Mouse (Mus musculus) heart, embryonic 16.5 days (tissue): Measurements from ENCODE around the gene Dnaaf5. TPM values are rescaled to one million over a fixed set of nuclear protein-coding genes. Genes with fewer than 3 reads are reported as not detected.

Experiments used
- ATAC-seq: fragments of 200-750 bp; cut with Nextera tagmentation; replicated peaks from 2 replicates; pipeline ENCODE4 v1.8.0; 2017; ENCODE audit warnings: moderate number of reproducible peaks; ENCODE audit not compliant: insufficient read depth, low FRiP score; ENCODE audit errors: extremely low read depth
- H3K27ac ChIP-seq: fragments of 300-500 bp; sonication (generic); 2 replicates; pipeline ENCODE4 v1.5.1; 2014; ENCODE audit warnings: mild to moderate bottlenecking, low read length, control low read depth, moderate library complexity
- H3K27me3 ChIP-seq: fragments of 300-500 bp; sonication (generic); 2 replicates; pipeline ENCODE4 v1.6.1; 2014; ENCODE audit warnings: low read length, mixed read lengths; ENCODE audit not compliant: control insufficient read depth, insufficient read depth
- H3K36me3 ChIP-seq: fragments of 300-500 bp; sonication (generic); 2 replicates; pipeline ENCODE4 v1.6.1; 2014; ENCODE audit not compliant: control insufficient read depth, insufficient read depth
- H3K4me1 ChIP-seq: fragments of 300-500 bp; sonication (generic); 2 replicates; pipeline ENCODE4 v1.6.1; 2014; ENCODE audit warnings: low read length, mixed read lengths; ENCODE audit not compliant: control insufficient read depth, insufficient read depth
- H3K4me2 ChIP-seq: fragments of 300-500 bp; sonication (generic); 2 replicates; pipeline ENCODE4 v1.6.1; 2014; ENCODE audit warnings: low read depth, mild to moderate bottlenecking, control low read depth, low read length
- H3K4me3 ChIP-seq: fragments of 300-500 bp; sonication (generic); 2 replicates; pipeline ENCODE4 v1.5.1; 2014; ENCODE audit warnings: mild to moderate bottlenecking, control low read depth, low read length
- H3K9ac ChIP-seq: fragments of 300-500 bp; sonication (generic); 2 replicates; pipeline ENCODE4 v1.6.1; 2014; ENCODE audit warnings: low read length, control low read depth
- H3K9me3 ChIP-seq: fragments of 300-500 bp; sonication (generic); replicated peaks from 2 replicates; pipeline ENCODE4 v1.6.1; 2016; ENCODE audit warnings: low read length; ENCODE audit not compliant: control insufficient read depth
- WGBS: fragments of 180-500 bp; shearing (Covaris S2); extraction: QIAGEN DNeasy Blood & Tissue Kit; methylation state at CpG from one replicate; pipeline ENCODE4 v1.1.7; 2014; 5-methylcytosine and 5-hydroxymethylcytosine counted together
- polyA plus RNA-seq: library from polyadenylated mRNA; unstranded; fragments of >200 nt; fragmentation: Nextera tagmentation; extraction: Ambion mirVana; gene quantifications from 2 replicates; pipeline ENCODE4 v1.2.1, GENCODE M21; 2015

Gene Dnaaf5
- polyA plus RNA-seq, 1 experiment from 2014 or later: 6.6 TPM

- no peak overlapping the region for H3K9ac ChIP-seq
Measured at GRCm38 (mm10) chr5:139137176-139137575, 12.8 kb upstream of the Dnaaf5 start.

DNA sequence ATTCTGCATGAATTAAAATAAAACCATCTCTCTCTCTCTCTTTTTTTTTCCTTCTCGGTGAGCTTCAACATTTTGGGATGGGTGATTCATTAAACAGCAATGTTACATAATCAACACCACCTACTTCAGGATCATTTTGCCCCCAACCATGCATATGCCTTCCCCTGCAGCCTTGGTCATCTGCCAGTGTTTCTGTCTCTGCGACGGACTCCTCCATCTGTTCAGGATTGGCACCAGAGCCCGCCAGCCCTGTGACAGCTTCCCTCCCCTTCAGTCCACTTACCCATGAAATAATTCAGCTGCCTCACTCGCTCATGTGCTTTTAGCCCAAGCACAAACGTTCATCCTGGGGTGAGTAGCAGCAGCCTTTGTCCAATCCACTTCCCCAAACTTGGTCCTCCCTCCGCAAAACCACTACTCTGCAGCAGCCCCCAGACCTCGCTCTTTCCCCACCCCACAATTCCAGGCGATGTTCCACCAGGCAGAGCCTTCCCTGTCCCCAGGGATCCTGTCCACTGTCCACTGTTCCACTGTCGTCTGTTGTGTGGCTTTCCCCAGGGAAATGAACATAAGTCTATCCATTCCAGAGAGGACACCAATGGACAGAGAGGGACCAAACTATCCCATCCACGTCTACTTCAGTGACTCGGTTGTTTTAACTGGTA lies 11.6 kb upstream of the Dnaaf5 start:
- Histone ChIP-seq H3K36me3 (no peaks in the 10 kb centered on the region), H3K4me2 (no peak overlapping the region), H3K9ac (no peak overlapping the region), H3K27ac (no peak overlapping the region), H3K9me3 (no peaks in the 10 kb centered on the region), H3K27me3 (no peaks in the 10 kb centered on the region), H3K4me3 (no peak overlapping the region), H3K4me1 (peaks cover 6% of the 10 kb centered on the region; the same call in 1 of the 2 replicates)
- ATAC-seq: no peak
- 52% methylated on average over 12 of the region's 12 CpGs for WGBS

More at GRCm38 (mm10) chr5:139137176-139137575, 12.8 kb upstream of the Dnaaf5 start:
- WGBS: 85% methylated on average over 6 of the region's 6 CpGs
- Histone ChIP-seq H3K9me3 (no peaks in the 10 kb centered on the region), H3K36me3 (no peaks in the 10 kb centered on the region), H3K27ac (no peak overlapping the region), H3K4me3 (no peak overlapping the region), H3K4me2 (no peak overlapping the region), H3K4me1 (peaks cover 6% of the 10 kb centered on the region; the same call in 1 of the 2 replicates), H3K27me3 (no peaks in the 10 kb centered on the region)
- ATAC-seq: no peak

DNA sequence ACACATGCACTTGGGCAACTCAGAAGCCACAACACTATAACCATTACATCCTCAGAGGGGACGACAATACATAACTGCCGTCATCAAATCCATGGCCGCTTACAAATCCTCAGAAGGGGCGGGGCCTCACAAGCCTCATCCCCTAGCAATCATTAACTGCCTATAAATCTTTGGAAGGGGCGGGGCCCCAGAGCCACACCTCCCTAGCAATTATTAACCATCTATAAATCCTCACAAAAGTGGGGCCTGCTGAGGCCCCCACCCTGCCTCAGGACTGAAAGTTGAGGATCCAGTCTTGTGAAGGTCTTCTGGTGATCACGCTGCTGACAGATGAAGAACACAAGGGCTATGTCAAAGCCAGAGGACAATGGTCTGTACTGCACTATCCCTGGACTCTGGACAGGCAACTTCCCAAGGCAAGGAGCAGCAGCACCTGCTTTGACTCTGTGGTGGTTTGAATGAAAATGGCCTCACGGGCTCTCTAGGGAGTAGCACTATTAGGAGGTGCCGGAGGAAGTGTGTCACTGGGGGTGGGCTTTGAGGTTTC lies 11.0 kb upstream of the Dnaaf5 start:
- Histone ChIP-seq H3K27ac (no peak overlapping the region), H3K9me3 (no peaks in the 10 kb centered on the region), H3K27me3 (no peaks in the 10 kb centered on the region), H3K36me3 (no peaks in the 10 kb centered on the region), H3K4me3 (no peak overlapping the region), H3K4me2 (no peak overlapping the region), H3K9ac (no peak overlapping the region), H3K4me1 (peaks cover 6% of the 10 kb centered on the region; the same call in 1 of the 2 replicates)
- 80% methylated on average over 8 of the region's 8 CpGs for WGBS
- no peak for ATAC-seq

DNA sequence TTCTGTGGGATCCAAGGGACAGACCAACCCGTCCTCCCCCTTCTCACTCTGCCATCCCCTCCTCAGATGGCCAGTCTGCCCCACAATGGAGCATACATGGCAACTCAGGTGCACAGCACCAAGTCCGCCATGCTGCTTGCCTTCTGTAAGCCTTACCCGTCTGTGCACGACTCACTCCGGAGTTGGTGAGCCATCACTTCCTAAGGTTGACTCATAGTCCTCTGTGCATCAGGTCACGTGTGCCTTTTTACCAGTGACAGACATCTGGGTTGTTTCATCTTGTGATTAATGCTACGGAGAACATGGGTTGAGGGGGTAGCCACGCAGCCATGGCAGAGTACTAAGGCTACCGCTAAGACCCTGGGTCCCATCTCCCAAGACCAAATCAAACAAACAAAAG lies 9.4 kb upstream of the Dnaaf5 start:
- WGBS: 76% methylated on average over 9 of the region's 9 CpGs
- Histone ChIP-seq H3K36me3 (no peaks in the 10 kb centered on the region), H3K9me3 (no peaks in the 10 kb centered on the region), H3K4me1 (peaks cover 6% of the 10 kb centered on the region; the same call in 1 of the 2 replicates), H3K9ac (no peak overlapping the region), H3K4me2 (no peak overlapping the region), H3K27me3 (no peaks in the 10 kb centered on the region), H3K4me3 (no peak overlapping the region), H3K27ac (no peak overlapping the region)
- ATAC-seq: no peak

GRCm38 (mm10) chr5:139141326-139141725 lies 8.7 kb upstream of the Dnaaf5 start:
- Histone ChIP-seq H3K4me1 (peaks cover 6% of the 10 kb centered on the region; the same call in 1 of the 2 replicates), H3K9me3 (no peaks in the 10 kb centered on the region), H3K27me3 (no peaks in the 10 kb centered on the region), H3K9ac (no peak overlapping the region), H3K4me2 (peak overlapping the region; percentile 33; the same call in 1 of the 2 replicates), H3K4me3 (no peak overlapping the region), H3K27ac (peak overlapping the region; percentile 49), H3K36me3 (no peaks in the 10 kb centered on the region)
- peak; percentile 21; the same call in 1 of the 2 replicates for ATAC-seq
- 27% methylated on average over 5 of the region's 5 CpGs for WGBS

- Histone ChIP-seq H3K4me3 (no peak overlapping the region), H3K9me3 (no peaks in the 10 kb centered on the region), H3K27me3 (no peaks in the 10 kb centered on the region), H3K27ac (no peak overlapping the region), H3K9ac (no peak overlapping the region), H3K4me1 (peaks cover 9% of the 10 kb centered on the region), H3K4me2 (no peak overlapping the region), H3K36me3 (no peaks in the 10 kb centered on the region)
- WGBS: 67% methylated on average over 3 of the region's 3 CpGs
- ATAC-seq: no peak
Measured at GRCm38 (mm10) chr5:139143890-139144289, 6.1 kb upstream of the Dnaaf5 start.

DNA sequence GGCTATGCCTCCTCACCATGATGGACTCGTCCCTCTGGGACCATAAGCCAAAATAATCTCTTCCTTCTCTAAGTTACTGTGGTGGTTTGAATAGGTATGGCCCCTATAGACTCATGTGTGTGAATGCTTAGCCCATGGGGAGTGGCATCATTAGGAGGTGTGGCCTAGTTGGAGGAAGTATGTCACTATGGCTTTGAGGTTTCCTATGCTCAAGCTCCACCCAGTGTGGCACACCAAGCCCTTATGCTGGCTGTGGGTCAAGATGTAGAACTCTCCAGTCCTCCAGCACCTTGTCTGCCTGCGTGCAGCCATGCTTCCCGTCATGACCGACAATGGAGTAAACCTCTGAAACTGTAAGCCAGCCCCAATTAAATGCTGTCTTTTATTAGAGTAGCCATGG lies 4.3 kb upstream of the Dnaaf5 start:
- H3K9ac ChIP-seq: no peak overlapping the region
- no peak overlapping the region for H3K4me2 ChIP-seq
- no peak for ATAC-seq
- H3K36me3 ChIP-seq: no peaks in the 10 kb centered on the region
- no peaks in the 10 kb centered on the region for H3K27me3 ChIP-seq
- H3K4me1 ChIP-seq: peaks cover 8% of the 10 kb centered on the region
- no peaks in the 10 kb centered on the region for H3K9me3 ChIP-seq
- no peak overlapping the region for H3K4me3 ChIP-seq
- WGBS: 91% methylated on average over 4 of the region's 4 CpGs
- no peak overlapping the region for H3K27ac ChIP-seq

DNA sequence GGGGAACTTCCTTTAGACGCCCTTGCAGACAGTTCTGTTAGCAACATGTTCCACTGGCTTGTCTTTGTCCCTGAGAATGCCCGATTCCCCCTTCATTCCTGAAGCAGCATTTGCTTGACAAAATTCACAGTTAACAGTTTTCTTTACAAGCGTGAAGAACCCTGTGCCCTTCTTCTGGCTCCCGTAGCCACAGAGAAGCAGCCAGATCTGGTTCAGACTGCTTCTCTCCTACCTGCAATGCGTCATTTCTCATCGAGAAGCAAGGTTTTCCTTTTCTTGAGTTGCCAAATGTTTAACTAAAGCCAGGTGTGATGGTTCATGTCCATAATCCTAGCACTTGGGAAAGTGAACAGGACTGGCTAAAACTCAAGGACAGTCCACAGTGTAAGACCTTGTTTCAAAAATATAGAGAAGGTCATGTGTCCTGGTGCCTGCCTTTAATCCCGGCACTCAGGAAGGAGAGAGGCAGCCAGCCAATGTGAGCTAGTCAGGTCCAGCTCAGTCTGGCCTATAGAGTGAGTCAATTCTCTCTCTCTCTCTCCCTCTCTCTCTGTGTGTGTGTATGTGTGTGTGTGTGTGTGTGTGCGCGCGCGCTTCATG lies 3.4 kb upstream of the Dnaaf5 start:
- Histone ChIP-seq H3K27ac (peak overlapping the region; percentile 65), H3K9ac (no peak overlapping the region), H3K9me3 (no peaks in the 10 kb centered on the region), H3K36me3 (no peaks in the 10 kb centered on the region), H3K4me2 (no peak overlapping the region), H3K4me1 (peaks cover 10% of the 10 kb centered on the region), H3K4me3 (no peak overlapping the region), H3K27me3 (no peaks in the 10 kb centered on the region)
- whole genome bisulfite sequencing: 79% methylated on average over 11 of the region's 11 CpGs
- ATAC-seq: no peak
